Mouse (Mus musculus) midbrain, embryonic 12.5 days (tissue): ENCODE results near the gene Nudt9. TPM values are rescaled to one million over a fixed set of nuclear protein-coding genes. Genes with fewer than 3 reads are reported as not detected.

ENCODE experiments used
- ATAC-seq: fragments of 200-750 bp; cut with Nextera tagmentation; 2 replicates; pipeline ENCODE4 v1.8.0; 2017; ENCODE audit warnings: low read depth, moderate TSS enrichment, moderate library complexity; ENCODE audit not compliant: low FRiP score
- H3K27ac ChIP-seq: fragments of 300-500 bp; sonication (generic); replicated peaks from 2 replicates; pipeline ENCODE4 v1.5.1; 2016; ENCODE audit warnings: mild to moderate bottlenecking
- H3K27me3 ChIP-seq: fragments of 300-500 bp; sonication (generic); 2 replicates; pipeline ENCODE4 v1.6.1; 2016; ENCODE audit warnings: mild to moderate bottlenecking
- H3K36me3 ChIP-seq: fragments of 300-500 bp; sonication (generic); 2 replicates; pipeline ENCODE4 v1.6.1; 2016
- H3K4me1 ChIP-seq: fragments of 300-500 bp; sonication (generic); 2 replicates; pipeline ENCODE4 v1.6.1; 2016
- H3K4me2 ChIP-seq: fragments of 300-500 bp; sonication (generic); replicated peaks from 2 replicates; pipeline ENCODE4 v1.6.1; 2016; ENCODE audit warnings: mild to moderate bottlenecking, moderate library complexity
- H3K4me3 ChIP-seq: fragments of 300-500 bp; sonication (generic); 2 replicates; pipeline ENCODE4 v1.5.1; 2016; ENCODE audit warnings: mild to moderate bottlenecking
- H3K9ac ChIP-seq: fragments of 300-500 bp; sonication (generic); replicated peaks from 2 replicates; pipeline ENCODE4 v1.6.1; 2016; ENCODE audit warnings: mild to moderate bottlenecking, moderate library complexity
- H3K9me3 ChIP-seq: fragments of 300-500 bp; sonication (generic); 2 replicates; pipeline ENCODE4 v1.6.1; 2016; ENCODE audit warnings: mild to moderate bottlenecking
- WGBS: fragments of 180-500 bp; shearing (Covaris S2); methylation state at CpG from one replicate; pipeline ENCODE4 v1.1.7; 2016; 5-methylcytosine and 5-hydroxymethylcytosine counted together
- polyA plus RNA-seq: library from polyadenylated mRNA; unstranded; fragments of >200 nt; fragmentation: Nextera tagmentation; extraction: Ambion mirVana; gene quantifications from 2 replicates; pipeline ENCODE4 v1.2.1, GENCODE M21; 2016

Nudt9 gene
- 54.4 and 58.9 TPM in 2 replicates for polyA plus RNA-seq

GRCm38 (mm10) chr5:104046256-104047199, at the start of gene Nudt9:
Gene Nudt9, plus strand, starts transcription at chr5:104046306.
- Histone ChIP-seq H3K4me2 (peak within 1 kb of the TSS; percentile 68), H3K27me3 (0 out of 2 replicates have a peak, but pooled peaks cover 3% of the 10 kb centered on the region), H3K9me3 (no peaks in the 10 kb centered on the region), H3K36me3 (peaks cover 10% of the 10 kb centered on the region), H3K4me1 (peaks cover 10% of the 10 kb centered on the region), H3K9ac (peak within 1 kb of the TSS; percentile 85), H3K27ac (peak within 1 kb of the TSS; percentile 75), H3K4me3 (peak within 1 kb of the TSS; percentile 83)
- ATAC-seq: peak; percentile 99
- WGBS: 6% methylated on average over 90 of the region's 90 CpGs

- peaks cover 4% of the 10 kb centered on the region; the same call in 1 of the 2 replicates for H3K27me3 ChIP-seq
- no peaks in the 10 kb centered on the region for H3K36me3 ChIP-seq
- H3K9ac ChIP-seq: no peak overlapping the region
- 75% methylated on average over 5 of the region's 5 CpGs for WGBS
- H3K27ac ChIP-seq: no peak overlapping the region
- ATAC-seq: no peak
- no peaks in the 10 kb centered on the region for H3K9me3 ChIP-seq
- no peak overlapping the region for H3K4me2 ChIP-seq
- H3K4me3 ChIP-seq: no peak overlapping the region
- peaks cover 11% of the 10 kb centered on the region for H3K4me1 ChIP-seq
Measured at GRCm38 (mm10) chr5:103998739-103999138, 47.4 kb upstream of the Nudt9 start.

GRCm38 (mm10) chr5:103999738-104000137, 46.4 kb upstream of the Nudt9 start:
- peaks cover 11% of the 10 kb centered on the region for H3K4me1 ChIP-seq
- ATAC-seq: peak; percentile 63
- H3K36me3 ChIP-seq: no peaks in the 10 kb centered on the region
- no peak overlapping the region for H3K4me3 ChIP-seq
- no peaks in the 10 kb centered on the region for H3K9me3 ChIP-seq
- peaks cover 4% of the 10 kb centered on the region; the same call in 1 of the 2 replicates for H3K27me3 ChIP-seq
- no peak overlapping the region for H3K4me2 ChIP-seq
- H3K9ac ChIP-seq: no peak overlapping the region
- 3% methylated on average over 5 of the region's 5 CpGs for WGBS
- H3K27ac ChIP-seq: no peak overlapping the region

GRCm38 (mm10) chr5:104002549-104003255, 43.4 kb upstream of the Nudt9 start:
- Histone ChIP-seq H3K27ac (no peak overlapping the region), H3K9ac (peak overlapping the region; percentile 40; the same call in 1 of the 2 replicates), H3K4me2 (peak overlapping the region; percentile 46), H3K27me3 (peaks cover 4% of the 10 kb centered on the region; the same call in 1 of the 2 replicates), H3K9me3 (no peaks in the 10 kb centered on the region), H3K4me3 (peak overlapping the region; percentile 17), H3K4me1 (peaks cover 11% of the 10 kb centered on the region), H3K36me3 (no peaks in the 10 kb centered on the region)
- WGBS: 14% methylated on average over 18 of the region's 18 CpGs
- ATAC-seq: peak; percentile 54

GRCm38 (mm10) chr5:104003256-104003931, 42.7 kb upstream of the Nudt9 start:
- no peaks in the 10 kb centered on the region for H3K36me3 ChIP-seq
- H3K9ac ChIP-seq: 0 out of 2 replicates have a peak overlapping the region, but pooled peaks have one; percentile 31
- peaks cover 11% of the 10 kb centered on the region for H3K4me1 ChIP-seq
- H3K27ac ChIP-seq: no peak overlapping the region
- no peaks in the 10 kb centered on the region for H3K9me3 ChIP-seq
- peak overlapping the region; percentile 46 for H3K4me2 ChIP-seq
- peak overlapping the region; percentile 17 for H3K4me3 ChIP-seq
- WGBS: 45% methylated on average over 15 of the region's 15 CpGs
- ATAC-seq: no peak
- H3K27me3 ChIP-seq: peaks cover 4% of the 10 kb centered on the region; the same call in 1 of the 2 replicates

DNA sequence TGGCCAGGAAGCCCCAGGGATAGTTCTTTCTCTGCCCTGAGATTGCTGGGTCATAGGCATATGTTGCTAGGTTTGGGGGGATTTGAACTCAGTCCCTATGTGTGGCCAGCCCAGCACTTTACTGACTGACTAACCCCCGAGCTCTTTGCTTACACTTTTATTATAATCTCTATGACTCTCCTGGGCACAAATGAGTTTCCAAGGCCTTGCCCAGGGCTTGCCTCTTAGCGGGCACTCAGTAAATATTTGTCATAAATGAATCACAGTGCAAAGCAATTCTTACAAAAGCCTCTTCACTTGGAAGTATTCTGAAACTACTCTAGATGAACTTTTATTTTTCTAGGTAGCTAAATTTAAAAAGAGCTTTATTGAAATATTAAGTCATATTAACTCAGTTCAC, 42.2 kb upstream of the Nudt9 start:
- WGBS: 97% methylated on average over 2 of the region's 2 CpGs

DNA sequence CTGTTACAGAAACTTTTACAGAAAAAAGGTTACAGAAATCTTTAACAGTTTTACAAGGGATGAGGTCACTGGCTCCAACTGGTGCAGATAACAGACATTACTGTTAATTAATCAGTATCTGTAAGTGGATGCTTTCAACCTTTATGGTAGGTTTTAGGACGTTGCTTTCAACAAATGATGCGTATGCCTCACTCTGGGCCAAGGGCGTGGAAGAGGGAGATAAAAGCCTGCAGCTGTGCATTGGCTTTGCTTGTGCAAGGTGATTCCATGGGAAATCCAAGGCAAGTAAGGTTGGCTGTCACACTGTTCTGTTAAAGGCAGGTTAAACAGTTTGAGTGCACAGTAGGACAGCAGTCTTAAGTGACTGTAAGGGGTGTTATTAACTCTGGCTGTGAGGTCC, 39.3 kb upstream of the Nudt9 start:
- no peak overlapping the region for H3K4me2 ChIP-seq
- H3K27me3 ChIP-seq: 0 out of 2 replicates have a peak, but pooled peaks cover 4% of the 10 kb centered on the region
- no peak overlapping the region for H3K4me3 ChIP-seq
- no peaks in the 10 kb centered on the region for H3K36me3 ChIP-seq
- H3K4me1 ChIP-seq: peaks cover 11% of the 10 kb centered on the region
- no peak for ATAC-seq
- H3K9ac ChIP-seq: no peak overlapping the region
- H3K9me3 ChIP-seq: no peaks in the 10 kb centered on the region
- no peak overlapping the region for H3K27ac ChIP-seq
- WGBS: 82% methylated on average over 3 of the region's 3 CpGs

More for the DNA sequence above, 42.2 kb upstream of the Nudt9 start:
- H3K36me3 ChIP-seq: no peaks in the 10 kb centered on the region
- no peak overlapping the region for H3K9ac ChIP-seq
- H3K4me1 ChIP-seq: peaks cover 11% of the 10 kb centered on the region
- no peak overlapping the region for H3K4me2 ChIP-seq
- no peak overlapping the region for H3K4me3 ChIP-seq
- H3K9me3 ChIP-seq: no peaks in the 10 kb centered on the region
- ATAC-seq: no peak
- H3K27ac ChIP-seq: no peak overlapping the region
- 0 out of 2 replicates have a peak, but pooled peaks cover 4% of the 10 kb centered on the region for H3K27me3 ChIP-seq

DNA sequence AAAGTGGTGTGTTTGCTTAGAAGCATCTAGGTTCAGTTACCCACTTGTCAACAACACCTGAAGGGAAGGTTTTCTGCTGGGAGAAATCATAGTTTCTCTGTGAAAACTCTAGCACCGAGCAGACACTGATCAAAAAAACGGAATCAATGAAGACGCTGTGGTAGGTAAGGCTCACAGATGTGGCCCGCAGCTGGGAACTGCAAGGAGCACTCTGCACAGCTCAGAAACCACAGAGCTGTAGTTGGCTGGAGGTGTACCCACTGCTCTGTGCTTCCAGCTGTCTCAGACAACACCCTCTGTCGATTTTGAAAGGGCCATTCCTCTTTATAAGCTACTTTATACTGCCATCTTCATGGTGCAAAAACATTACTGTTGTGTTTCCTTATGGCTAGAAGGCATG, 38.3 kb upstream of the Nudt9 start:
- Histone ChIP-seq H3K4me1 (peaks cover 5% of the 10 kb centered on the region), H3K27ac (no peak overlapping the region), H3K9me3 (no peaks in the 10 kb centered on the region), H3K4me2 (no peak overlapping the region), H3K27me3 (0 out of 2 replicates have a peak, but pooled peaks cover 4% of the 10 kb centered on the region), H3K9ac (no peak overlapping the region), H3K4me3 (no peak overlapping the region), H3K36me3 (no peaks in the 10 kb centered on the region)
- WGBS: 72% methylated on average over 5 of the region's 5 CpGs
- no peak for ATAC-seq

DNA sequence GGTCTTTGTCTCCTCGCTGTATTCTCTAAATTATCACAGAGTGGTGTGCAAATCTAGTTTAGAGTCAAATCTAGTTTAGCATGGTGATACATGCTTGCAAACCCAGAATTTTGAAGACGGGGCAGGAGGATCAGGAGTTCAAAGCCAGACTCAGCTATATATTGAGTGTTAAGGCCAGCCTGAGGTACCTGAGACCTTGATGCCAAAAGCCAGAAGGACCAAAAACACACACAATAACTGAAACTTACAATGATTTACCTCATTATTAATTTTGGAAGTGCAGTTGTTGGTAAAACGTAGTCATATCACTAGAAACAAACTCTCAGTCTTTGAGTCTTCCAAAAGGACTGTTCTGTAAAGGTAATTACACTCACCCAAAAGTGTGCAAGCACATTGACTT, 36.7 kb upstream of the Nudt9 start:
- Histone ChIP-seq H3K4me2 (no peak overlapping the region), H3K4me1 (no peaks in the 10 kb centered on the region), H3K27ac (no peak overlapping the region), H3K4me3 (no peak overlapping the region), H3K27me3 (no peaks in the 10 kb centered on the region), H3K9me3 (no peaks in the 10 kb centered on the region), H3K36me3 (no peaks in the 10 kb centered on the region), H3K9ac (no peak overlapping the region)
- no peak for ATAC-seq
- WGBS: 89% methylated on average over 3 of the region's 3 CpGs

GRCm38 (mm10) chr5:104010261-104010660, 35.8 kb upstream of the Nudt9 start:
- Histone ChIP-seq H3K27ac (no peak overlapping the region), H3K4me2 (no peak overlapping the region), H3K36me3 (no peaks in the 10 kb centered on the region), H3K27me3 (no peaks in the 10 kb centered on the region), H3K4me1 (no peaks in the 10 kb centered on the region), H3K9me3 (no peaks in the 10 kb centered on the region), H3K4me3 (no peak overlapping the region), H3K9ac (no peak overlapping the region)
- 92% methylated on average over 7 of the region's 7 CpGs for WGBS
- no peak for ATAC-seq

DNA sequence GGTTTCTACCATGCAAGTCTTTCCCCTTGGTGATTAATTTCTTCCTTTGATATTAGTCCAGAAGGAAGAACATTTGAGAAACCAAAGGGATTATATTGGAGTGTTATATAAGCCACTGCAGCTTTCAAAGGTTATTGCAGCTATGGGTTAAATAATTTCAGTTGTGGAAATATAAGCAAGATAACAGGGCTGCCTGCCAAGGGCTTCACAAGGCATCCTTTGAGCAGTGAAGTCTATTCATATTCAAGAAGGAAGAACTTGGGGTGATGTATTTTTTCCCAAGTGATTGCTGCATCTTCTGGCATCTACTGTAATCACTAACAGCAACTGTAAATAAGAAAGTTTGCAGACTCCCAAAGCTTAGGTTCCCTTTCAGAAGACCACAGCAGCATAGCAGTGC, 34.7 kb upstream of the Nudt9 start:
- no peaks in the 10 kb centered on the region for H3K9me3 ChIP-seq
- no peak for ATAC-seq
- H3K27ac ChIP-seq: no peak overlapping the region
- H3K36me3 ChIP-seq: no peaks in the 10 kb centered on the region
- no peaks in the 10 kb centered on the region for H3K27me3 ChIP-seq
- H3K9ac ChIP-seq: no peak overlapping the region
- H3K4me3 ChIP-seq: no peak overlapping the region
- H3K4me1 ChIP-seq: no peaks in the 10 kb centered on the region
- H3K4me2 ChIP-seq: no peak overlapping the region
